Mouse (Mus musculus): ENCODE measurements at regions not wholly inside any gene's neighbourhood (a gene's known extent, or its start where the extent isn't known, plus 50 kb on each side); places are given as distances from the start of the nearest gene placed in this dataset.
A peak's percentile ranks its signal among the peaks of the same experiment; 100 is the strongest.

DNA sequence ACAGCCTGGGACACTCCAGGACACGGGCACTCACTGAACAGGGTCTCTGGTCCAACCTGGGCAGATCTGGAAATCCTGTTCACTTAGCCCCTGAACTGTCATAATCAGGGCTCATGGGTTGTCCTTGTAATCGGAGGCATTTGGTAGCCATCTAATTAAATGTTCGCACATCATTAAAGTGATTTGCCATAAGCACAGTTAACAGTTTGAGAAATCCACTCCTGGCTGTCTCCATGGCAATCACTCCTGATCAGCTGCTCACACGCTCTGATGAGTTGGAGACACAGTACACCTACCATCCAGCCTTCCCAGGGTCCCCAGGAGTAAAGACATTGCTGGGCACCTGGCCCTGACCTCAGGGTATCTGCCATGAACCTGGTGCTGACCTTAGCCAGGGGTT is 60.6 kb downstream of the Hmx1 start:
- DNase-seq (ENCODE audit: low spot score) (peak; percentile 37), ATAC-seq (no peak)
- Histone ChIP-seq H3K9ac (ENCODE audit: low read length) (no peak overlapping the region), H3K4me1 (ENCODE audit: control insufficient read depth, insufficient read depth, low read length) (peaks cover 27% of the 10 kb centered on the region), H3K4me3 (ENCODE audit: low read depth, low read length) (no peak overlapping the region), H3K27me3 (replicated peaks; ENCODE audit: control insufficient read depth, insufficient read depth, low read length) (no peaks in the 10 kb centered on the region), H3K9me3 (replicated peaks; ENCODE audit: control insufficient read depth, low read length) (no peaks in the 10 kb centered on the region), H3K4me2 (ENCODE audit: low read length) (no peak overlapping the region), H3K36me3 (ENCODE audit: control insufficient read depth, insufficient read depth, low read length) (no peaks in the 10 kb centered on the region), H3K27ac (ENCODE audit: low read depth, low read length) (no peak overlapping the region)
- WGBS: 42% methylated on average over 4 of the region's 4 CpGs

Measured in forebrain, embryonic 14.5 days (tissue).